Mouse (Mus musculus) neural tube, embryonic 10.5 days (tissue): ENCODE results near the gene Pramef17.
"Not testable (repeated sequence)": the region's sequence is repeated elsewhere in the genome, so short reads cannot be mapped to it uniquely, and the experiment has no call there.

Source experiments
- DNase-seq: peaks from one replicate; pipeline ENCODE4 v3.0.0-alpha.2; 2017; ENCODE audit warnings: low spot score; ENCODE audit errors: extremely low spot score

Gene Pramef17

GRCm38 (mm10) chr4:143994269-143994668 lies at the start of gene Pramef17:
Pramef17 (minus strand) TSS chr4:143994369.
- DNase-seq: not testable (repeated sequence)

DNA sequence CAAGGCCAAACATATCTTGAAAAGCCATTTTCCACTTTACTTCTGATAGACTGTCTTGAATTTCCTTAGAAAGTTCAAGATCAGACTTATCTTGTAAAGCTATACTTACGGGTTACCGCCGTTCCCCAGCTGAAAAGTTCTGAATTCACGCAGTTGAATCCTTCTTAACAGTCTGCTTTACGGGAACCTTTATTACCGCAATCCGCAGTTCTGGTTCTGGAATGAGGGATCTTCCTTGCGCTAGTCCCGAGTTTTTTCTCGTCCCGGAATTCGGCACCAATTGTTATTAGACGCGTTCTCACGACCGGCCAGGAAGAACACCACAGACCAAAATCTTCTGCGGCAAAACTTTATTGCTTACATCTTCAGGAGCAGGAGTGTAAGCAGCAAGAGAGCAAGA lies 6.0 kb downstream of the Pramef17 start:
- DNase-seq: not testable (repeated sequence)

- not testable (repeated sequence) for DNase-seq
Observed at GRCm38 (mm10) chr4:143987475-143987941, 6.7 kb downstream of the Pramef17 start.

GRCm38 (mm10) chr4:143985733-143986132 lies 8.4 kb downstream of the Pramef17 start:
- not testable (repeated sequence) for DNase-seq

- DNase-seq: not testable (repeated sequence)
Observed at GRCm38 (mm10) chr4:143985165-143985564, 9.0 kb downstream of the Pramef17 start.

DNA sequence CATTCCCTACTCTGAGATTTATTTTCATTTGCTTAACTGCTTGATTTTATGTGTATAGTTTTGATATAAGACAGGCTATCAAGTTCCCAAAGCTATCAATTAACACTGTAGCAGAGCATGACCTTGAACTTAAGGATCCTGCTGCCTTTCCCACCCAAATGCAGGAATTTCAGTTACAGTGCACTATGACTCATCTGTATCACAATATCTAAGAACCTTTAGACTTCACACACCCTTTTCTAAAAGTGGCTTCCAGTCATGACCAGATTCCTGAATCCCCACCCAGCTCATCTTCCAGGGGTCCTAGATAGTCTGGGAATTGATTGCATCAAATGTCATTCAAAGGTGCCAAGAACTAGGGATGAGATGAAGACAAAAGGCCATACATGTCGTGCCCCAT lies 10.7 kb downstream of the Pramef17 start:
- DNase-seq: not testable (repeated sequence)

DNA sequence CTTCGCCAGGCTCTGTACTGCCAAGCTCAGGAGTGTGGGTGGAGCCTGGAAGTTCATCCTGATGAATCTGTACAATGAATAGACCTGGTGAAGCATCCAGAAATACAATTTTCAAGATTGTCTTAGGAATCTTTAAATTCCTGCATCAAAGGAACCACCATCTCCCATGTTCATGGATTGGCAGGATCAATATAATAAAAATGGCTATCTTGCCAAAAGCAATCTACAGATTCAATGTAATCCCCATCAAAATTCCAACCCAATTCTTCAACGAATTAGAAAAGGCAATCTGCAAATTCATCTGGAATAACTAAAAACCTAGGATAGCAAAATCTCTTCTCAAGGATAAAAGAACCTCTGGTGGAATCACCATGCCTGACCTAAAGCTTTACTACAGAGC lies 27.3 kb downstream of the Pramef17 start, which contains the start of gene Gm13101:
Gm13101 (minus strand) TSS at position 101 of the 400 bp plus-strand sequence.
- not testable (repeated sequence) for DNase-seq

- DNase-seq: not testable (repeated sequence)
Observed at GRCm38 (mm10) chr4:143950916-143951315, 43.3 kb downstream of the Pramef17 start, which contains the start of gene Pramef25. Pramef25 (minus strand) TSS chr4:143951016.
